Mouse (Mus musculus): ENCODE results near the gene Nol10.
"Not testable (repeated sequence)": the region's sequence is repeated elsewhere in the genome, so short reads cannot be mapped to it uniquely, and the experiment has no call there.

DNA sequence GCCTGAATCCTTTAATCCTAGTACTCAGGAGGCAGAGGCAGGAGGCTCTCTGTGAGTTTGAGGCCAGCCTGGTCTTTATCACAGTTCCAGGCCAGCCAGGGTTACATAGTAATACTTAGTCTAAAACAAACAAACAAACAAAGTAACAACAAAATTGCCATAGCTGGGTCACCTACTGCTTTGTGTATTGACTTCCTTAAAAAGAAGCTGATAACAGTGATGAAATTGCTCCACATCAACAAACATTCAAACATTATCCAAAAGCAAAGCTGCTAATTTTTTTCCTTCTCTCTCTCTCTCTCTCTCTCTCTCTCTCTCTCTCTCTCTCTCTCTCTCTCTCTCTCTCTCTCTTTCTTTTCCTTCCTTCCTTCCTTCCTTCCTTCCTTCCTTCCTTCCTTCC is 122.3 kb downstream of the Nol10 start:
- not testable (repeated sequence) for TF ChIP-seq CTCF, EP300 (IDR thresholded peaks at IDR 0.05; ENCODE audit: low read depth)

Measured in liver, postnatal 0 days (tissue).